Mouse (Mus musculus) monocyte, adult 2 months (primary cell): ENCODE results near the gene Ifna5.

ENCODE experiments used
- DNase-seq, 2 experiments: peaks; one replicate each; pipeline ENCODE4 v3.0.0; 2022; ENCODE audit warnings: low spot score in 2 of 2, low read depth in 1 of 2

The Ifna5 gene

GRCm38 (mm10) chr4:88863309-88863708 lies 28.0 kb downstream of the Ifna5 start:
- DNase-seq = no peak

GRCm38 (mm10) chr4:88864599-88864998 lies 29.3 kb downstream of the Ifna5 start:
- peak; percentile 42 to 49 for DNase-seq

- DNase-seq = no peak
Observed at GRCm38 (mm10) chr4:88865011-88865569, 29.8 kb downstream of the Ifna5 start.

GRCm38 (mm10) chr4:88867366-88867925 lies 32.1 kb downstream of the Ifna5 start:
- peak; percentile 53 to 68 for DNase-seq

- no peak for DNase-seq
Observed at GRCm38 (mm10) chr4:88867926-88868911, 32.9 kb downstream of the Ifna5 start.

- DNase-seq = no peak
Observed at GRCm38 (mm10) chr4:88872691-88873090, 37.4 kb downstream of the Ifna5 start.

- DNase-seq = no peak
Observed at GRCm38 (mm10) chr4:88875435-88876095, 40.2 kb downstream of the Ifna5 start.

- no peak for DNase-seq
Observed at GRCm38 (mm10) chr4:88876520-88876919, 41.2 kb downstream of the Ifna5 start.

- no peak for DNase-seq
Observed at GRCm38 (mm10) chr4:88878246-88878645, 42.9 kb downstream of the Ifna5 start.

GRCm38 (mm10) chr4:88878772-88879171 lies 43.4 kb downstream of the Ifna5 start:
- DNase-seq = no peak

- no peak for DNase-seq
Observed at GRCm38 (mm10) chr4:88880101-88880500, 44.8 kb downstream of the Ifna5 start, which contains the start of gene Ifne. Gene Ifne, minus strand, starts transcription at chr4:88880201.
